Comparison of ENCODE assay signal across 10 mouse cellular contexts in the genomic region with DNA sequence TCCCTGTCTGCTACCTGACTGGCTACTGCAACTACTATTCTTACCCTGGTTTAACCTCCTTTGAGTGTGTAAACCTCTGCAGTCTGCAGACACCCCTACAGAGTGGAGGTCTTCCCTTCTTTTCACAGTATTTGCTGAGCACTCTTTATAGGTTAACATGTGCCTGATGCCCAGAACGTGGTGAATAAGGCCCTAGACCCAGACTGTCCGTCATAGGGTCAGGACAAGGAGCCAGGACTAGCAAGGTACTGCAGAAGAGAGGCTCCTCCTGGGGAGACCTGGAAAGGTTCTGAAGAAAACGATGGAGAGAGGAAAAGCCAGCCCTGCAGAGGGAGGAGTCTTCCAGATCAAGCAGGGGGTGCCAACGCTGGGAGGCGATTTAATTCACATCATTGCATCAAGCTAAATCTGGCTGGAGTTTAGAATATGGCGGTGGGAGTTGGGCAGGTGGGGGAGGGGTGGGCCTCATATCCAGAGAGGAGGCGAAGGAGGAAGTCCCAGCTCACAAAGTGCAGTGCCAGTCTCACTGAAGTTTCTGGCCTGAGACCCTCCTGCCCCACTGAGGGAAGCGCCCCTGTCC. TPM values are rescaled to one million over a fixed set of nuclear protein-coding genes. Genes with fewer than 3 reads are reported as not detected.
A peak's percentile ranks its signal among the peaks of the same experiment; 100 is the strongest.
DNase-seq lines count a peak whose midpoint lies in the region; ATAC-seq and TF ChIP-seq lines count a peak whose summit lies in the region.
"Had no signal": no experiment of that assay in that cellular context is flagged by ENCODE, and none has a peak within 500 bp of the region (broad histone marks: within the 10 kb centered on the region; RNA-seq: fewer than 3 reads in every experiment).

No protein-coding gene starts in this region.

- TF ChIP-seq CTCF in gastrocnemius, adult 2 months (IDR thresholded peaks at IDR 0.05) = no peak
- TF ChIP-seq CTCF in E14TG2a.4 (conservative IDR thresholded peaks at IDR 0.05; ENCODE audit: low read length) = no peak

- no peaks in the 10 kb centered on the region; the same call in 1 of the 2 replicates for H3K9me3 ChIP-seq in E14TG2a.4 (ENCODE audit: low read length)
- peaks cover 4% of the 10 kb centered on the region; the same call in 1 of the 2 replicates for H3K9me3 ChIP-seq in forebrain, embryonic 16.5 days (ENCODE audit: control insufficient read depth, low read length)
- peaks cover 3% of the 10 kb centered on the region; the same call in 1 of the 2 replicates for H3K9me3 ChIP-seq in liver, embryonic 16.5 days (replicated peaks; ENCODE audit: control insufficient read depth, low read length)

- peak overlapping the region; percentile 96 for H3K4me2 ChIP-seq in forebrain, embryonic 16.5 days (ENCODE audit: low read length)
- peak overlapping the region; percentile 67 for H3K4me2 ChIP-seq in liver, embryonic 16.5 days (ENCODE audit: low read depth, low read length)

- peak overlapping the region; percentile 89 for H3K4me3 ChIP-seq in gastrocnemius, adult 2 months
- peak overlapping the region; percentile 85 for H3K4me3 ChIP-seq in E14TG2a.4 (replicated peaks; ENCODE audit: low read length)
- peak overlapping the region; percentile 86 for H3K4me3 ChIP-seq in forebrain, embryonic 16.5 days (replicated peaks; ENCODE audit: low read length)
- H3K4me3 ChIP-seq in liver, embryonic 16.5 days (ENCODE audit: low read depth, low read length) = peak overlapping the region; percentile 61

- H3K27ac ChIP-seq in gastrocnemius, adult 2 months = peak overlapping the region; percentile 90
- H3K27ac ChIP-seq in forebrain, embryonic 16.5 days (ENCODE audit: low read length) = peak overlapping the region; percentile 83
- peak overlapping the region; percentile 72 for H3K27ac ChIP-seq in liver, embryonic 16.5 days (ENCODE audit: low read length)

- peak; percentile 24 for ATAC-seq in forebrain, embryonic 16.5 days
- no peak for ATAC-seq in liver, embryonic 16.5 days (ENCODE audit: low read depth)

- H3K36me3 ChIP-seq in E14TG2a.4 (ENCODE audit: insufficient read depth, low read length) = no peaks in the 10 kb centered on the region
- H3K36me3 ChIP-seq in forebrain, embryonic 16.5 days (ENCODE audit: control insufficient read depth, insufficient read depth) = no peaks in the 10 kb centered on the region
- H3K36me3 ChIP-seq in liver, embryonic 16.5 days (ENCODE audit: control insufficient read depth, insufficient read depth) = no peaks in the 10 kb centered on the region

- DNase-seq in gastrocnemius, adult 2 months = no peak
- DNase-seq in gastrocnemius, postnatal 14 days = no peak
- DNase-seq in MN1 (ENCODE audit: low spot score) = no peak
- DNase-seq in gastrocnemius, postnatal 10 days = no peak
- DNase-seq in spleen, postnatal 36 days (ENCODE audit: low spot score in 2 of 2) = no peak
- DNase-seq: kidney, adult 2 months had no signal

- 18% methylated on average over 8 of the region's 8 CpGs for WGBS in forebrain, embryonic 16.5 days
- WGBS in liver, embryonic 16.5 days (ENCODE audit: insufficient replicate concordance) = 28% methylated on average over 8 of the region's 8 CpGs

- peaks cover 73% of the 10 kb centered on the region for H3K27me3 ChIP-seq in E14TG2a.4 (ENCODE audit: insufficient read depth, low read length)
- no peaks in the 10 kb centered on the region for H3K27me3 ChIP-seq in forebrain, embryonic 16.5 days (replicated peaks; ENCODE audit: control insufficient read depth, insufficient read depth, low read length)
- H3K27me3 ChIP-seq in liver, embryonic 16.5 days (ENCODE audit: control insufficient read depth, insufficient read depth, low read depth, low read length) = peaks cover 46% of the 10 kb centered on the region

- peaks cover 81% of the 10 kb centered on the region for H3K4me1 ChIP-seq in E14TG2a.4 (replicated peaks; ENCODE audit: low read depth, low read length)
- H3K4me1 ChIP-seq in forebrain, embryonic 16.5 days (replicated peaks; ENCODE audit: control insufficient read depth, insufficient read depth, low read length) = peaks cover 22% of the 10 kb centered on the region
- no peaks in the 10 kb centered on the region; the same call in 1 of the 2 replicates for H3K4me1 ChIP-seq in liver, embryonic 16.5 days (ENCODE audit: control insufficient read depth, low read depth, low read length)

- intact Hi-C loops in gastrocnemius, adult 2 months (cut with DNase I) = no loop called here
- intact Hi-C loops in gastrocnemius, postnatal 14 days (cut with DNase I; ENCODE audit: low total_unique reads) = no loop called here

- H3K9ac ChIP-seq in forebrain, embryonic 16.5 days (replicated peaks; ENCODE audit: low read depth, low read length) = peak overlapping the region; percentile 88
- peak overlapping the region; percentile 40; the same call in 1 of the 2 replicates for H3K9ac ChIP-seq in liver, embryonic 16.5 days (ENCODE audit: low read depth, low read length)

RNA-seq across cellular contexts. Expression of gene Igdcc4, which starts 2.0 kb away (rescaled TPM):
- 10 to 100 TPM; 22.1 to 34.4 TPM for total RNA-seq in gastrocnemius, adult 2 months (2021)
- total RNA-seq in gastrocnemius, postnatal 14 days (2021) = 10 to 100 TPM; 31.8 to 39.9 TPM
- polyA plus RNA-seq in forebrain, embryonic 16.5 days (2015; fragmentation: Nextera tagmentation; extraction: Ambion mirVana) = 13.8 and 15.2 TPM in 2 replicates
- polyA plus RNA-seq in liver, embryonic 16.5 days (2015; fragmentation: Nextera tagmentation; extraction: Ambion mirVana) = 6.8 and 9.4 TPM in 2 replicates
- total RNA-seq in gastrocnemius, postnatal 10 days (2021) = 10 to 100 TPM; 60.4 to 79.2 TPM

RNA-seq across cellular contexts. Expression of gene Igdcc3, which starts 37.7 kb away (rescaled TPM):
- total RNA-seq in gastrocnemius, adult 2 months (2021) = under 1 TPM; 0.17 to 0.18 TPM
- total RNA-seq in gastrocnemius, postnatal 14 days (2021) = under 1 TPM; 0.37 to 0.58 TPM
- polyA plus RNA-seq in forebrain, embryonic 16.5 days (2015; fragmentation: Nextera tagmentation; extraction: Ambion mirVana) = 8.3 and 8.5 TPM in 2 replicates
- 0.04 TPM in 1 of 2 replicates, not detected in the other for polyA plus RNA-seq in liver, embryonic 16.5 days (2015; fragmentation: Nextera tagmentation; extraction: Ambion mirVana)
- total RNA-seq in gastrocnemius, postnatal 10 days (2021) = under 1 TPM; 0.59 to 0.65 TPM
- polyA plus RNA-seq: C2C12 had no signal
